ENCODE assay signal across 24 mouse cellular contexts in the genomic region with DNA sequence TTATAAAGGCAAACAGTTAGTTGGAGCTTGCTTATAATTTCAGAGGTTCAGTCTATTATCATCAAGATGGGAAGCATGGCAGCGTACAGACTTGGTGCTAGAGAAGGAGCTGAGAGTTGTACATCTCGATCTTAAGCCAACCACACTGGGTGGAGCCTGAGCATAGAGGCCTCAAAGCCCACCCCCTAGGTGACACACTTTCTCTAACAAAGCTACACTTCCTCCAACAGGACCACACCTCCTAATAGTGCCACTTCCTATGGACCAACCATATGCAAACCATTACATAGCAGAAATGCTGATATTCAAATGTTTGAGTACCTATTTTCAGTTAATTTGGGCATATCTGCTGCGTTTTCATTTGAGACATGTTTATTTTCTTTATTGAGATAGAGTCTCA. TPM values are rescaled to one million over a fixed set of nuclear protein-coding genes. Genes with fewer than 3 reads are reported as not detected.
"Had no signal": no experiment of that assay in that cellular context is flagged by ENCODE, and none has a peak within 500 bp of the region (broad histone marks: within the 10 kb centered on the region; RNA-seq: fewer than 3 reads in every experiment).

No protein-coding gene starts in this region.

- H3K9ac ChIP-seq: liver, embryonic 13.5 days; lung, embryonic 15.5 days; midbrain, embryonic 13.5 days; neural tube, embryonic 13.5 days; stomach, embryonic 15.5 days had no signal

- DNase-seq: kidney, adult 18-20 months; kidney, adult 9 months; kidney, postnatal 25 days; layer of hippocampus, adult 9-11 months; layer of hippocampus, postnatal 36 days; liver, embryonic 13.5 days; lung, postnatal 10 days; lung, postnatal 36 days; retina, postnatal 1 day; right cerebral cortex, postnatal 25 days; thymus, postnatal 36 days had no signal

- H3K4me1 ChIP-seq: lung, embryonic 15.5 days; megakaryocyte, embryonic 14.5 days; midbrain, embryonic 10.5 days; midbrain, embryonic 13.5 days; neural tube, embryonic 13.5 days; stomach, embryonic 15.5 days had no signal

- H3K27ac ChIP-seq: kidney, postnatal 0 days; layer of hippocampus, adult 2 months; left cerebral cortex, adult 2 months; liver, embryonic 13.5 days; lung, embryonic 15.5 days; midbrain, embryonic 10.5 days; midbrain, embryonic 13.5 days; neural tube, embryonic 13.5 days; stomach, embryonic 15.5 days had no signal

- H3K9me3 ChIP-seq: liver, embryonic 13.5 days; lung, embryonic 15.5 days; megakaryocyte, embryonic 14.5 days; midbrain, embryonic 10.5 days; midbrain, embryonic 13.5 days; neural tube, embryonic 13.5 days; stomach, embryonic 15.5 days had no signal

- H3K4me3 ChIP-seq: layer of hippocampus, adult 2 months; left cerebral cortex, adult 2 months; liver, embryonic 13.5 days; lung, embryonic 15.5 days; megakaryocyte, embryonic 14.5 days; midbrain, embryonic 10.5 days; midbrain, embryonic 13.5 days; myocyte; neural tube, embryonic 13.5 days; stomach, embryonic 15.5 days had no signal

- H3K27me3 ChIP-seq: liver, embryonic 13.5 days; lung, embryonic 15.5 days; megakaryocyte, embryonic 14.5 days; midbrain, embryonic 13.5 days; neural tube, embryonic 13.5 days; stomach, embryonic 15.5 days had no signal

RNA-seq across cellular contexts. Expression of a gene that starts 32.1 kb away (rescaled TPM):
- total RNA-seq: monocyte, adult 5-6 weeks had no signal

RNA-seq across cellular contexts. Expression of a gene that starts 50.2 kb away (rescaled TPM):
- total RNA-seq: liver, adult 2 months; monocyte, adult 5-6 weeks had no signal
- polyA plus RNA-seq: limb, embryonic 11.5 days; liver, embryonic 13.5 days; midbrain, embryonic 10.5 days; myocyte had no signal
